Mouse (Mus musculus) MEL (cell line): ENCODE data around the gene Psmd9. TPM values are rescaled to one million over a fixed set of nuclear protein-coding genes. Genes with fewer than 3 reads are reported as not detected.

Experiments used
- DNase-seq: peaks from one replicate; pipeline ENCODE4 v3.0.0; 2011; ENCODE audit warnings: low read depth, low spot score
- H3K27ac ChIP-seq: 2 replicates; pipeline ENCODE4 v1.5.1; 2012; ENCODE audit warnings: low read depth, mild to moderate bottlenecking, control low read depth, low read length, moderate library complexity; ENCODE audit not compliant: control insufficient read depth
- H3K27me3 ChIP-seq, 2 experiments: fragments of 150-350 bp in 1 of 2; sonication (generic) in 1 of 2; 2 replicates each; pipeline ENCODE4 v1.6.1; 2012; ENCODE audit warnings: low read length in 2 of 2, mild to moderate bottlenecking in 2 of 2, improper control_type of control experiment in 1 of 2, moderate library complexity in 1 of 2; ENCODE audit not compliant: insufficient read depth in 2 of 2, control insufficient read depth in 1 of 2
- H3K36me3 ChIP-seq, 2 experiments: 2 replicates each; pipeline ENCODE4 v1.6.1; 2012 to 2014; ENCODE audit warnings: low read length in 2 of 2, improper control_type of control experiment in 1 of 2, inconsistent platforms in 1 of 2, mild to moderate bottlenecking in 1 of 2; ENCODE audit not compliant: insufficient read depth in 2 of 2, control insufficient read depth in 1 of 2
- H3K4me1 ChIP-seq, 2 experiments: fragments of 150-350 bp in 1 of 2; sonication (generic) in 1 of 2; 2 replicates each; pipeline ENCODE4 v1.6.1; 2012; ENCODE audit warnings: low read length in 2 of 2, improper control_type of control experiment in 1 of 2, mild to moderate bottlenecking in 1 of 2; ENCODE audit not compliant: insufficient read depth in 2 of 2, control insufficient read depth in 1 of 2
- H3K4me3 ChIP-seq, 2 experiments: fragments of 150-350 bp in 1 of 2; sonication (generic) in 1 of 2; 2 replicates each; pipeline ENCODE4 v1.5.1; 2012; ENCODE audit warnings: low read depth in 2 of 2, low read length in 2 of 2, mild to moderate bottlenecking in 2 of 2, moderate library complexity in 2 of 2, control low read depth in 1 of 2, improper control_type of control experiment in 1 of 2; ENCODE audit not compliant: control insufficient read depth in 1 of 2, insufficient read depth in 1 of 2
- H3K79me2 ChIP-seq: 2 replicates; pipeline ENCODE4 v1.6.1; 2012; ENCODE audit warnings: mild to moderate bottlenecking, low read length, moderate library complexity; ENCODE audit not compliant: control insufficient read depth, poor library complexity, insufficient read depth
- H3K9ac ChIP-seq: 2 replicates; pipeline ENCODE4 v1.6.1; 2012; ENCODE audit warnings: low read depth, mild to moderate bottlenecking, control low read depth, low read length, moderate library complexity; ENCODE audit not compliant: control insufficient read depth, poor library complexity, severe bottlenecking
- H3K9me3 ChIP-seq: fragments of 150-350 bp; sonication (generic); replicated peaks from 2 replicates; pipeline ENCODE4 v1.6.1; 2012; ENCODE audit warnings: mild to moderate bottlenecking, low read length, improper control_type of control experiment, moderate library complexity; ENCODE audit not compliant: insufficient read depth
- BHLHE40 ChIP-seq: IDR thresholded peaks from 2 replicates; pipeline ENCODE4 v1.6.1; 2012; ENCODE audit warnings: low read depth, mild to moderate bottlenecking, inconsistent platforms, low read length, improper control_type of control experiment, borderline replicate concordance
- CHD2 ChIP-seq: IDR thresholded peaks from 2 replicates; pipeline ENCODE4 v1.6.1; 2011; ENCODE audit warnings: low read length, improper control_type of control experiment
- CTCF ChIP-seq, 3 experiments: IDR thresholded peaks in 2 of 3; conservative IDR thresholded peaks in 1 of 3; 2 replicates each; pipeline ENCODE4 v1.5.1; 2011 to 2012; ENCODE audit warnings: low read length in 3 of 3, low read depth in 2 of 3, mild to moderate bottlenecking in 2 of 3, improper control_type of control experiment in 1 of 3, inconsistent platforms in 1 of 3, mixed read lengths in 1 of 3, moderate library complexity in 1 of 3; ENCODE audit not compliant: control insufficient read depth in 1 of 3, insufficient read depth in 1 of 3, poor library complexity in 1 of 3, severe bottlenecking in 1 of 3
- E2F4 ChIP-seq: IDR thresholded peaks from 2 replicates; pipeline ENCODE4 v1.6.1; 2011; ENCODE audit warnings: low read depth, low read length, improper control_type of control experiment, borderline replicate concordance
- ELF1 ChIP-seq: IDR thresholded peaks from 2 replicates; pipeline ENCODE4 v1.6.1; 2014; ENCODE audit warnings: low read depth, mild to moderate bottlenecking, inconsistent platforms, low read length, improper control_type of control experiment, moderate library complexity
- EP300 ChIP-seq, 2 experiments: IDR thresholded peaks; 2 replicates each; pipeline ENCODE4 v1.6.1; 2011; ENCODE audit warnings: improper control_type of control experiment in 2 of 2, low read length in 2 of 2, low read depth in 1 of 2, mild to moderate bottlenecking in 1 of 2
- ETS1 ChIP-seq: IDR thresholded peaks from 2 replicates; pipeline ENCODE4 v1.6.1; 2012; ENCODE audit warnings: low read depth, mild to moderate bottlenecking, inconsistent platforms, low read length, improper control_type of control experiment, moderate library complexity
- GABPA ChIP-seq: IDR thresholded peaks from 2 replicates; pipeline ENCODE4 v1.6.1; 2012; ENCODE audit warnings: low read depth, mild to moderate bottlenecking, inconsistent platforms, low read length, improper control_type of control experiment, moderate library complexity
- GATA1 ChIP-seq: IDR thresholded peaks from 2 replicates; pipeline ENCODE4 v1.6.1; 2011; ENCODE audit warnings: low read depth, low read length, improper control_type of control experiment
- MAX ChIP-seq: IDR thresholded peaks from 2 replicates; pipeline ENCODE4 v1.6.1; 2011; ENCODE audit warnings: low read length, improper control_type of control experiment
- MAZ ChIP-seq: IDR thresholded peaks from 2 replicates; pipeline ENCODE4 v1.6.1; 2012; ENCODE audit warnings: low read depth, mild to moderate bottlenecking, inconsistent platforms, low read length, improper control_type of control experiment
- MXI1 ChIP-seq: IDR thresholded peaks from 2 replicates; pipeline ENCODE4 v1.6.1; 2011; ENCODE audit warnings: mild to moderate bottlenecking, low read depth, low read length, improper control_type of control experiment
- MYC ChIP-seq: IDR thresholded peaks from 2 replicates; pipeline ENCODE4 v1.6.1; 2011; ENCODE audit warnings: low read depth, mild to moderate bottlenecking, low read length, improper control_type of control experiment, moderate library complexity
- NELFE ChIP-seq: IDR thresholded peaks from 2 replicates; pipeline ENCODE4 v1.6.1; 2011; ENCODE audit warnings: low read depth, low read length, improper control_type of control experiment
- NRF1 ChIP-seq: IDR thresholded peaks from 2 replicates; pipeline ENCODE4 v1.6.1; 2014; ENCODE audit warnings: low read depth, mild to moderate bottlenecking, inconsistent platforms, low read length, improper control_type of control experiment, moderate library complexity; ENCODE audit not compliant: poor library complexity, insufficient read depth, severe bottlenecking
- RAD21 ChIP-seq: IDR thresholded peaks from 2 replicates; pipeline ENCODE4 v1.6.1; 2011; ENCODE audit warnings: mild to moderate bottlenecking, low read depth, low read length, improper control_type of control experiment
- SIN3A ChIP-seq: IDR thresholded peaks from 2 replicates; pipeline ENCODE4 v1.6.1; 2012; ENCODE audit warnings: low read length, improper control_type of control experiment, inconsistent platforms
- SMC3 ChIP-seq: IDR thresholded peaks from 2 replicates; pipeline ENCODE4 v1.6.1; 2011; ENCODE audit warnings: low read depth, low read length, improper control_type of control experiment
- TAL1 ChIP-seq: IDR thresholded peaks from 2 replicates; pipeline ENCODE4 v1.6.1; 2012; ENCODE audit warnings: mild to moderate bottlenecking, inconsistent platforms, low read length, moderate library complexity, mixed read lengths
- TBP ChIP-seq: IDR thresholded peaks from 2 replicates; pipeline ENCODE4 v1.8.0; 2011; ENCODE audit warnings: low read depth, low read length, improper control_type of control experiment
- ZC3H11A ChIP-seq: IDR thresholded peaks from 2 replicates; pipeline ENCODE4 v1.6.1; 2012; ENCODE audit warnings: low read depth, mild to moderate bottlenecking, inconsistent platforms, low read length, improper control_type of control experiment
- ZKSCAN1 ChIP-seq: IDR thresholded peaks from 2 replicates; pipeline ENCODE4 v1.6.1; 2012; ENCODE audit warnings: low read depth, mild to moderate bottlenecking, inconsistent platforms, low read length, improper control_type of control experiment, moderate library complexity
- ZMIZ1 ChIP-seq: IDR thresholded peaks from 2 replicates; pipeline ENCODE4 v1.6.1; 2012; ENCODE audit warnings: low read depth, mild to moderate bottlenecking, inconsistent platforms, low read length, improper control_type of control experiment, moderate library complexity
- ZNF384 ChIP-seq: IDR thresholded peaks from 2 replicates; pipeline ENCODE4 v1.6.1; 2012; ENCODE audit warnings: low read depth, mild to moderate bottlenecking, inconsistent platforms, low read length, improper control_type of control experiment
- polyA plus RNA-seq, 2 experiments: library from polyadenylated mRNA; stranded (reverse) in 1 of 2; unstranded in 1 of 2; fragments of >175 nt in 1 of 2; fragments of >200 nt in 1 of 2; gene quantifications; 2 replicates each; pipeline versions ENCODE4 v1.2.1 to v1.2.4; 2012; ENCODE audit warnings: low replicate concordance in 2 of 2, low read depth in 1 of 2; ENCODE audit not compliant: insufficient read length in 2 of 2, insufficient read depth in 1 of 2, missing spikeins in 1 of 2
- total RNA-seq: library from RNA; depleted of rRNA; stranded (reverse); fragments of 300-350 nt; gene quantifications from 2 replicates; pipeline ENCODE4 v1.2.3, GENCODE M21; 2012

Gene Psmd9
- total and polyA plus RNA-seq, 3 experiments = 32.0 to 54.6 TPM; not detected in 1

- no peak for TF ChIP-seq TAL1
- no peak for TF ChIP-seq GATA1
- TF ChIP-seq MAZ = no peak
- TF ChIP-seq CTCF (IDR thresholded peaks at IDR 0.05 in 2 of 3, conservative IDR thresholded peaks at IDR 0.05 in 1 of 3; ENCODE audit: control insufficient read depth in 1 of 3, insufficient read depth in 1 of 3, low read depth in 2 of 3, low read length in 3 of 3, poor library complexity in 1 of 3, severe bottlenecking in 1 of 3) = no peak
- TF ChIP-seq RAD21 = no peak
These were observed 28.3 kb upstream of the Psmd9 start (continued) for GRCm38 (mm10) chr5:123140694-123141554.

- Histone ChIP-seq H3K9ac (peak overlapping the region; percentile 98), H3K27me3 (no peaks in the 10 kb centered on the region), H3K4me1 (peaks cover 3 to 9% of the 10 kb centered on the region in 2 experiments; a peak in 2 of 4 replicates), H3K79me2 (peaks cover 81% of the 10 kb centered on the region), H3K4me3 (peak overlapping the region; percentile 78 to 84), H3K27ac (peak overlapping the region; percentile 99), H3K36me3 (peaks cover 0 to 7% of the 10 kb centered on the region in 2 experiments; a peak in 3 of 4 replicates), H3K9me3 (no peaks in the 10 kb centered on the region)
- no peak for TF ChIP-seq ZNF384
- TF ChIP-seq GABPA = no peak
- no peak for TF ChIP-seq NRF1
- no peak for TF ChIP-seq E2F4
- 0 out of 2 replicates have a peak, but pooled peaks have one; percentile 15 for TF ChIP-seq ETS1
- TF ChIP-seq ZMIZ1 = peak; percentile 63
- TF ChIP-seq MAX = peak; percentile 13; the same call in 1 of the 2 replicates
- TF ChIP-seq SIN3A = peak; percentile 26; the same call in 1 of the 2 replicates
- TF ChIP-seq ZKSCAN1 = no peak
- peak; percentile 66; the same call in 1 of the 2 replicates for TF ChIP-seq MXI1
- TF ChIP-seq MYC = peak; percentile 87; the same call in 1 of the 2 replicates
- TF ChIP-seq CHD2 = no peak
- TF ChIP-seq GATA1 = peak; percentile 29; the same call in 1 of the 2 replicates
- TF ChIP-seq SMC3 = no peak
- 0 out of 2 replicates have a peak, but pooled peaks have one; percentile 1 for TF ChIP-seq ELF1
- no peak for TF ChIP-seq EP300 (IDR thresholded peaks at IDR 0.05; ENCODE audit: low read depth in 1 of 2, low read length in 2 of 2)
- TF ChIP-seq ZC3H11A = no peak
- peak; percentile 88; the same call in 1 of the 2 replicates for TF ChIP-seq MAZ
- no peak for TF ChIP-seq BHLHE40
- TF ChIP-seq NELFE = no peak
- peak; percentile 8; the same call in 1 of the 2 replicates for TF ChIP-seq TBP
- peak; percentile 87 for DNase-seq
These were observed 27.6 kb upstream of the Psmd9 start for GRCm38 (mm10) chr5:123141555-123142160.
